Mouse (Mus musculus): ENCODE results near the gene Prdm1.

Gene Prdm1

DNA sequence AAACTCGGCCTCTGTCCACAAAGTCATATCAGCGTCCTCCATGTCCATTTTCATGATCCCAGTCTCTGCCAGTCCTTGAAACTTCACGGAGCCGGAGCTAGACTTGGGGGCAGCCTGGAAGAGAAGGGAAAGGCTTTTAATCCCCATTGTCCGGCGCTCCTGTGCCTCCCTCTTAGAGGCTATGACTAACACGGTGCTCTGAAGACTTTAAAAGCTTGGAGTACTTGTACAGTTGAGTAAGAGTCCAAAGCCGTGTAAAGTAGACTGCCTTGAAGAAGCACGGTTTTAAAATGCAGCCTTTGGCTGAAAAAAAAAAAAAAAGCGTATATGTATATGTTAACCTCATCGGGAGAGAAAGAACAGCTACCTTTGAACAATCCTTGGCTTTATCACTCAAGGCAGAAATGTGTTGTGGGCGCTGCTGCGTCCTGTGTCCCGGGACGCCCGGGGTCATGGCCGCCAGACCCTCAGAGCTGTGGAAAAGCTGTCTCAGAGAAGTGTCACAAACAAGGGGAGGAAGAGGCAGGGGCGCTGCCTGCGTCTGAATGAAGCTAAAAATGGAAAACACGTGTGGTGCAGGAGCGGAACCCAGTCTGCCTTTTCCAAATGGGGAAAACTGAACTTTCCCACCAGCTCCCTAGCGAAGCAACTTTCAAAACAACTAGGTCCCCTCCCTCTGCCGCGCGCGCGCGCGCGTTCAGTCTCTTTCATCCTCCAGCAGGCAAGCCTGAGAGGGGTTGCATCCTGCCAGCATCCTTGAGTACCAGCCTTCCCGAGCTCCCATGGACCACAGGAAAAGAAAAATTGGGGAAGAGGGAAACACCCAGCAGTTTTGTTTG lies 71.3 kb downstream of the Prdm1 start:
- no peak for DNase-seq (ENCODE audit: low spot score)

DNA sequence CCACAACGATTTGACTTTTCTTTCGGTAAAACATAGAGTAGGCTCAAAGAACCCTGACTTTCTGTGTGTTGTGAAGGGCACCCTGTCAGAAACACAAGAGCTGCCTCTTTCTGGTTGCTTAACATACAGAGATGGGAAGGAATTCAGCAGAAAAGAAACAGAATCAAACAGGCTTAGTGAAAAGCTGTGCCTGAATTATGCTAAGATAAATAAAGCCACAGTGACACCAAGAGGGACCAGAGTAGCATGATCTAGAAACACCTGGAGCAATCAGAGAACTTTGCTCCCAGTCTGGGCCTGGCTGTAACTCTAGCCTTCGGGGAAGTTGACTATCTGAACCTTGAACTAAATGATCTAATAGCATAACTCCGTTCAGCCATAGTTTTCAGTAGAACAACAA lies 73.5 kb downstream of the Prdm1 start:
- DNase-seq (ENCODE audit: low spot score) = no peak

DNA sequence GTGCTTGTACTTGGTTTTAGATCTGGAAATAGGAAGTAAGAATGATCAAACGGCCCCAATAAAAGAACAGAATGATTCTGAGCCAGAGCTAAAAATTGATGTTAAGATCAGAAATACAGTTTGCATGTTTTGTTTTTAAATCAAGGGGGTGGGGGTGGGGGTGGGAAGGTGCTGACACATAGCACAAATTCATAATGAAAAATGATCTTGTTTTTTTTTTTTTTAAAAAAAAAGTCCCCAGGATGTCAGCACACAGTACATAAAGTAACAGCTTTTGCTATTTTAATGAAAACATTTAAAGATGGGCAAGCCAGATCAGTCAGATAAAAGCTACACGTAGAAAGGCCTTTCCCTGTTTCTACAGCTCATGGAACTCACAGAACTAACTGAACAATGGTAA lies 74.2 kb downstream of the Prdm1 start:
- DNase-seq (ENCODE audit: low spot score) = no peak

DNA sequence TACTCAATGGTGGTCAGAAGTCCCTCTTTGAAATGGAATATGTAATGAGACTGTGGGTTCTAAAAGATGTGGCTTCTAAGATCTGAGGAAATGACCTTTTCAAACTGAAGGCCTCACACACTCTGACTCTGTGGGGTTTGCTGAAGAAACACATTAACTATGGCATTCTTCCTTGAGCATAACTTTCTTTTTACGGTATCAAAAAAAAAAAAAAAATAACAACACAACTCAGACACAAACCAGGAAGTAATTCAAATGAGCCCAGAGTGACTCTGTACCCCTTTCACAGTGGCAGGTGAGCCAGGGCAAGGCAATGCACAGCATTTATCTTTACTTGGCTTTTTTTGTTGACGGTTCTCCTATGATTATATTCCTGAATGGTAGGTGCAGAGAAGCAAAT lies 77.5 kb downstream of the Prdm1 start:
- no peak for DNase-seq (ENCODE audit: low spot score)

DNA sequence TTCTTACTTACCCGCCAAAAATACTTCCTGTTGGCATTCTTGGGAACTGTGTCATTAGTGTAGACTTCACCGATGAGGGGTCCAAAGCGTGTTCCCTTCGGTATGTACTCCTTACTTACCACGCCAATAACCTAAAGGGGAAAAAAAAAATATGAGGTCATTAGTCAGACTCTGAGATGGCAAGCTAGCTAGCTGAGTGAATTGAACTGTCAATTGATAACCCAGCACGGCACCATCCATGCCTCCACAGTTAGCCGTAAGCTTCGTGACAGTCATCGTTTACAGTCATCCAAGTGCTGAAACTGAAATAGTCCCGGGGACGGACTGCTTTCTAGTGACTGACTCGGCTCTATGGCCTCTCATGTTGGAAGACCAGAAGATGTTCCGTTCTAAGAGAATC lies 78.2 kb downstream of the Prdm1 start:
- no peak for DNase-seq (ENCODE audit: low spot score)

DNA sequence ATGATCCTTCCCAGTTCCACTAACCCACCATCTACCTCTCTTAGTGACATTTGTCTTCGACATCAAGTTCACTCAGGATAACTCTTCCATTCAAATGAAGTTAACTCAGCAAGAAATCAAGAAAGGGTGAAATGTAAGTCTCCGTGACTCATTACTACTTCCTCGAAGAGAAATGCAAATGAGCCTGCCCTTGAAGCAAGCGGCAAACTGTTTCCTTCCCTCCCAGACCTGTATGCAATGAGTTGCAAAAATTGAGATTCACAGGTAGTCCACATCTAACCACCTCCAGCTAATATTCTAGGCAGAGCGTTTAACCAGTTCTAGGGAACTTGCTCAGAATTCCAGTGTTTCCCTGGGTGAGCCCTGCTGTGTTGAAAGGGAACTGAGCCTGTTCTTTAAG lies 78.6 kb downstream of the Prdm1 start:
- no peak for DNase-seq (ENCODE audit: low spot score)

DNA sequence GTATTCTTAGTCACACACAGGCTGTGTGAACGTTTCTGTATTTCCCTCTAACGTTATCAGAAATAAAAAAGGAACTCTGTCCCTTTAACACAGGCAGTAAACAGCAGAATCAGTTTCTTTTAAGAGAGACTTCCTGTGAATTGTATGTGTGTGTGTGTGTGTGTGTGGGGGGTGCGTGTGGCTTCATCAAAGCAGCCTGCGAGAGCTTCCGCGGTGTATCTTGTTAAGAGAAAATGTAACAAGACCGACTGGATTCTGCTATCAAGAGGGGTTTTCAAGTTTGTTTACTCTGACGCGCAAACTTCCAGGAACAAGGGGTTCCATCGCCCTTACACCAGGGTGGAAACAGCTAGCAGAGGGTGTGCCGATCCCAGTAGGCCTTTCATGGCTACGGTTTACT lies 80.1 kb downstream of the Prdm1 start:
- DNase-seq (ENCODE audit: low spot score) = no peak

DNA sequence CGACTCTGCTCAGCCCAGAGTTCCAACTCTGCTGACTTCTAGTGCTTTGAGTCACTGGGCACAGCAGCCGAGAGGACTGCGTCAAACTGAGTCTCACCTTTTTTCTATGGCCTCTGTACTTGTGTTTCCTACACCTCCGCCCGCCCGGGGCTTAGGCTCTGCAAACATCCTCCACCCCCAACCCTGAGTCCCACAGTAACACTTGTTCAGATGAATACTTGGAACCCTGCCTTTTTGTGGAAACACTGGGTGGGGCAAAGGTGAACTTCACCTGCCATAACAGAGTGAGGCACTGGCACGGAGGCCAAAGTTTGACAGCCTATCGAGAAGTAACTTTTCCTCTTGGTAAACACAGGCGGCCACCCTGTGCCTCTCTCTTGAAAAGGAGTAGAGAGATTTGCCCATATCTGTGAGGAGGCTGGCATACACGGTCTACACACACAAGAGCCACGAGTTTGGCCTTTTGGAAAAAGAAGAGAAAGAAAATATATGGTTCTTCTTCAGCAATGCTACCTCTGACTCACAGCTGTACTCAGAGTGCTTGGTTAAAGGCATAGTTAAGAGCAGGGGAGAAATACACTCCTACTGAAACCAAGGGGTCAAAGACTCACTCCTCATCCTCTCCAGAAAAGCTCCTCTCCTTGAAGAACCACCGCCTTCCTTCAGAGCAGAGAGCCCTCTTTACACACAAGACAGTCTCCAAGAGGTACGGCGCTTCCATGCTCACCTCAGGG lies 80.7 kb downstream of the Prdm1 start:
- DNase-seq (ENCODE audit: low spot score) = no peak

DNA sequence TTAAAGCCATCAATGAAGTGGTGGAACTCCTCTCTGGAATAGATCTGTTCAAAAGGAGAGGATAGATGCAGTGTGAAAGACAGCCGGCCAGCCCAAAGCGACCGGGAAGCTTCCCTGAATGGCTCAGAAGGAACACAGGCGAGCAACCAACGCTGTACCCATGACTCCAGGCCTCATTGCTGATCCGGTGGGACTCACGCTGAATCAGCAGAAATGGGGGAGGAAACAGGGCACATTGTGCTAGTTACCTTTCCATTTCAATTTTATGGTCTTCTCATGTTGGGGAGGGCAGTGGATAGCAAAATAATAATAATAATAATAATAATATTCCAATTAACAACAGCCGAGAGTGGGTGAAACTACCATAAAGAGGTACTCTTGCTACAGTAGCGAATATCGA lies 81.3 kb downstream of the Prdm1 start:
- DNase-seq (ENCODE audit: low spot score) = no peak

DNA sequence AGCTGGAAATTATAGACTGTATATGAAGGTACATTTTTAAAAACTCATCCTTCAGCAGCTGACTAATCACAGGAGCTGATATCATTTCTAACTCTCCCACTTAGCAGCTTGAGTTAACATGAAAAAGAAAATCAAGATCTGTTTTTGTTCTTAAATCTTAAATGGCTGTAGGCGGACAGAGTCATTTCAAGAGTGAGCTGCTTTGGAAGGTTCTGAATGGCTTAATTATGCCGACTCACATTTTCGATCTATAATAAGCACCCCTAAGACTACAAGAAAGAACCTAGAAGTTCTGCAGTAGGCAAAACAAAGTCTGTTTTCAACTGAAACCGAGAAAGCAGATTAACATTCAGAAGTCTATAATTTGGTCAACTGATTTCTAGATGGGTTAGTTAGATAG lies 83.9 kb downstream of the Prdm1 start:
- DNase-seq (ENCODE audit: low spot score) = no peak

DNA sequence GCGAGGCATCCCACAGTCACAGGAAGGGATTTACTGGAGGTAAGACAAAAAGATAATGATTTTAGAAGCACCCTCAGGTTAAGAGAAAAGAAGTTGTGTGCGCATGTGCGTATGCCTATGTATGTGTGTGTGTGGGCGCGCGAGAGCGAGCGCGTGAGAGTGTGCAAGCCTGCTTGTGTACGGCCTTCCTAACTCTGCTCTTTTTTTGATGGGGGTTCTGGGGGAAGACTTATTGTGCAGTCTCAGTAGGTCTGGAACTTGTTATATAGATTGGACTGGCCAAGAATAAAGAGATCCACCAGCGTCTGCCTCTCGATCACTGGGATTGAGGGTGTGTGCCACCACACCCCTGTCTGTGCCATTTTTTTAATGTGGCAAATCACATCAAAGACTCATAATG lies 84.6 kb downstream of the Prdm1 start:
- no peak for DNase-seq (ENCODE audit: low spot score)

DNA sequence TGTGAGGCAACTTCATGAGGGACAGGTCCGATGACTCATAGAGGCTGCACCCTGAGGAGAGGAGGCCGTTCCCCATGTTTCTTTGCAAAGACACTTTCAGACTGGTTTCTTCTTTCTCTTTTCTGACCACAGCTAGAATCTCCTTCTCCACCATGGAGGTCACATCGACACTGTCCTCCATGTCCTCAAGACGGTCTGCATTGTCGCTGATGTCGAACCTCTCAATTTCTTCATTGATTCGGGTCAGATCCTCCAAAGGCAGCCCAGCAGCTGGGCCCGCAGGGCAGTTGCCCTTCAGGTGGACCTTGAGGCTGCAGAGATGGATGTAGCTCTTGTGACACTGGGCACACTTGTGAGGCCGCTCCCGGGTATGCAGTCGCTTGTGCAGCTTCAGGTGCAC lies 88.6 kb downstream of the Prdm1 start:
- DNase-seq (ENCODE audit: low spot score) = no peak

DNA sequence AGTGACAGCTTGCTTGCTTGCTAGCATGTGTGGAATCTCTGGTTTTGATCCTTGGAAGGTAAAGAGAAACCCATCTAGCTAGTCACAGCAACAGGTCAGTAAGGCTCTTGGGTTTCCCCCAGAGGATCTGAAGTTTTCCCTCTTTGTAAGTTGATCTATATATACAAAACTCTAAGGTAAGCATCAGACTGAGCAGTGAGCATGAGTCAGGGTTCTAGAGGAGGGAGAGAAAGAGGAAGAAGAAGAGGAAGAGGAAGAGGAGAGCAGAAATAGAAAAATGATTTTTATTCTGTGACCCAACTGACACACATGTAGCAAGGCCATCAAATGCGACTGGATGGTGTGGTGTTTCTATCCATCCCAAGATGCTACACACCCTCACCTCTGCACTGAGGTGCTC lies 90.7 kb downstream of the Prdm1 start:
- no peak for DNase-seq (ENCODE audit: low spot score)

DNA sequence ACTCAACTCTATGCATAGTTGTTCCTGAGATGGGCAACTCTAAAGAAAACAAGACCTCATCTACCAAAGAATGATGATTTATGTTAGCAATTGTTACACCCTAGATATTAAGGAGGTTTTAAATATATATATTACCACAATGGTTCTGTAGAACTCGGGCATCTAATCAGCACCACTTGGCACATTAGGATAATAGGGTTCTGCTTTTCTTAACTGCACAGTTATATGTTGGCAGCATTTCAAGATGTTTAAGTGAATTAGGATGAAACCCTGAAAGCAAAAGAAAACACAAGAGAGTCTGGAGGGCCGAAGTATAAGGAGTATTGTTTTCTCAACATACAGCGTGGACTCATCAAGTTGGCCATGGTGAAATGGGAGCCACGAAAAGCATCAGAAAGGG lies 92.3 kb downstream of the Prdm1 start:
- DNase-seq (ENCODE audit: low spot score) = no peak

DNA sequence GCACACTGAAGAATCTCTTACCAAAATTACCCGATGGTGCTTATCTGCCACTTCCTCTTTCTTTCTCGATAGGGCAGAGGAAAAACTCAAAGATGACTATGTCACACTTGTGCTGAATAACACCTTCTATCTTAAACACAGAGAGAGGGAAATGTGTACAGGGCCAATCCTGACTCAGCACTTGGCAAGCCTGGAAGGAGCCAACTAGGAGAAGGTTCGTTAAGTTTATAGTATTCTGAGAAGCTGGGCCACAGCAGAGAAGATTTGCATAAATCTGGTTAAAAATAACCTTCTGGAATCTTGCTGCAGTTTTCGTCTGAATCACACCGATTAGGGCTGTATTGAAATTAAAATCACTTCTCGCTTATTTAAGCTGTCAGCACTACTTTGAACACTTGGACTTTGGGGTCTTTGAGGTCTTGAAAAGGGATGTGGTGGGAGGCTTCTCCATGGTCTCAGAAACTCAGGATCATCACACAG lies 93.6 kb downstream of the Prdm1 start:
- DNase-seq (ENCODE audit: low spot score) = no peak

DNA sequence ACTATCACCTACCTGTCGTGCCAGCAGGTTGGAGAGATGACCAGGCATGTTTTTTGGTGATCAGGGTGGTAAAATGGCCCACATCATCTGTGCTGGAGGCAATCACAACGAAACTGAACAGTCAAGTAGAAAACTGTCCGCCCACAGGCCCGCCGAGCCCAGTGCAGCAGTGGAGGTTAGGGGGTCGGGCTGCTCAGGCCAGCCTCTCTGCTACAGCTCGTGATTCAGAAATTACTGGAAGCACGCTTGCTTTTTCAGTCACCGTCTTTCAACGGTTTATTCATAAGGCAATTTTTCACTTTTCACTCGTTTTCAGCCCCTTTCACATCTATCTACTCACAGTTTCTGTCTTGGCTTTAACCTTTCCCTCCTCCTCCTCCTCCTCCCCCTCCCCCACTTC lies 96.1 kb downstream of the Prdm1 start:
- no peak for DNase-seq (ENCODE audit: low spot score)

DNA sequence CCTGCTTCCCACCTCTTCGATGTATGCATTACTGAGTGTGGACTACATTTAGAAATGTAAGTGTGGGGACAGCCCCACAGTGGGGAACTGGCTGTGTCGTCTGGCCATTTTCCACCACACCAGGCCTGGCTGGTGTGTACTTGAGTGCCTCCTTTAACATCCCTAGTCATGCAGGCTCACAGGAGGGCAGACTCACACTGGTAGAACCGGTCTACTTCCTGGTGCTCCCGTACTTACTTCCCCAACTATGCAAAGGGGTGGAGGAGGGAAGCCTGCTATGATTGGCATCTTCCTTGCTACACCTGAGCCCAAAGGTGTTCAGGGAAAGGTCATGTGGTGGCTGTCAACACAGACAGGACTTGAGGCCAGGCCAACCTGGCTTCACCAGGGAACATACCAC lies 96.6 kb downstream of the Prdm1 start:
- no peak for DNase-seq (ENCODE audit: low spot score)

DNA sequence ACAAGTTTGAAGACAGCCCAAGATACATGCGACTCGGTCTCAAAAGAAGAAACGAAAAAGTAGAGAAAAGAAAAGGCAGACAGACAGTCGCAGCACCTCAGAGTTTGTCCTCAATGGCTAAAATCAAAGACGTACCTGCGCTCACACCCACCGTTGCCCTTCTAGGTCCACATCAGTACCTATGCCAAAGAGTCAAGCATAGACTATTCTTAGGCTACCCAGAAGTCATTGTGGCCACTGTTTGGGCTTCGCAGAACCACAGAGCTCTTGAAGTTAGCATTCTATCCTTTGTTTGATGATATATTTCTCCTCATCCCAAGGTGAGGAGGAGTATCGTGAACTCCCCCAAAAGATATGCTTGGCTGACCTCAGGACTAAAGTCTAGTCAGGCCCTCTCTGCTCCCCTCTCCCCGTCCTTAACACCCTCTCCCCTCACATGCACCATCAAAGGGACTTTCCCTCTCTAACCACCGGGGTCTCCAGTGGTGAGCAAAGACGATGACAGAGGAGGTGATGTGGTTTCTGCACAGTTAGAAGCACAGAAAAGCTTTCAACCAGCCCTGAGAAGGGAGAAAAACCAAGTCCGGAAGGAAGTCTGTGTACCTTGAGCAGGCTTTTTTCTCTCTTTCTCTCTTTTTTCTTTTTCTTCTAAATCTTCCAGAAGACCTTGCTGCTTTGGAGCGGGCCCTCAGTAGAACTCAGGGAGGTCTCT lies 99.0 kb downstream of the Prdm1 start:
- no peak for DNase-seq (ENCODE audit: low spot score)

DNA sequence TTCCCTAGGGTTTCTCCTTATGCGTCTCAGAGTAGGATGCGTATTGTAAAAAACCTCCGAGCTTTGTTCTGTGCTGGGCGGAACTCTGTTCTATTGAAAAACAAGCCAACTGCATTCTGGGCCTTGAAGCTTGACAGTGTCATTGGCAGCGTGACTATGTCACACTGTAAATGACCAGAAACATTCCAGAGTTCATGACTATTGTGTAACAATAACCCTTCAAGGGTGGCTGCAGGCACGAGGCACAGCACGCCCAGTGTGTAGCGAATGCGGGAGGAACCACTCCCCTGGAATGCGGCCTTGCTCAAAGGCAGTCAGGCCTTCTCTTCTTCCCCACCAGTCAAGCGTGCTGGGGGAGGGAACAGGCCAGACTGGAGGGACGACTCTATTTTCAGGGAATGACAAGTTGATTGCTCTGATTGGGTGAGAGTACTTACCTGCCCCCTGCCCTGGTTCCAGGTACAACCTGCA lies 100.4 kb downstream of the Prdm1 start:
- no peak for DNase-seq (ENCODE audit: low spot score)

DNA sequence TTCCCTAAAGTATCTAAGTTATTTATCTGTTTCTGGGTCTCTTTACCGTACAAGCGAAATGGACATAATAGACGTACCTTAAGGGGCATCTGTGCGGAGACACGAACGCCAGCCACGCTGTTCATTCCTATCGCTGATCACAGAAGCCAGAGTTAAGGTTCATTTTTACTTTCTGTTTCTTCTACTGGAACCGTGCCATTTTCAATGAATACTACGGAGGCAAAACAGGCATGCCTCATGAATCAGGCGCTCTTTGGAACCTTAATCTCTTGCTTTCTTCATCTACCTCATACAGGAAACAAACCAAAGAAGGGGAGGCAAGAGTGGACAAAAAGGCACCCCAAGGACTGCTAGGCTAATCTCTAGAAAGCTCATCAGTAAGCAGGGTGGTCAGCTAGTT lies 100.9 kb downstream of the Prdm1 start:
- DNase-seq (ENCODE audit: low spot score) = no peak

DNA sequence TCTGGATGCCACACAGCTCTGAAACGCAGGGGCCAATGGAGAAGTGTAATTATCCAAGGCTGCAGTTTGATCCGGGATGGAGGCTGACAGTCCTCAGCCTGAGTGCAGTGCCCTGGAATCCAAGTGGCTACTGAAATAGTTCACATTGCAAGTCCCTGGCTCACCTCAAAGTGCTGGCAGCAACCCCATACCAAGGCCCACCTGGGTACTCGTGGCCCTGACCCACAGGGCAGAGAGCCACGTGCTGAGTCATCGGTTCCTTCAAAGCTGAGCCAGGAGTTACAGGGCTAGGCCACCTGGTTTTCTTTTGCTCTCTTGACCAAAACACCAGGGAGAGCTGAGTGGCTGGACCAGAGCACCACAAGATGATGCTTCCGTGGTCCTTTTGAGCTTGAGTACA lies 103.3 kb downstream of the Prdm1 start:
- DNase-seq (ENCODE audit: low spot score) = no peak

DNA sequence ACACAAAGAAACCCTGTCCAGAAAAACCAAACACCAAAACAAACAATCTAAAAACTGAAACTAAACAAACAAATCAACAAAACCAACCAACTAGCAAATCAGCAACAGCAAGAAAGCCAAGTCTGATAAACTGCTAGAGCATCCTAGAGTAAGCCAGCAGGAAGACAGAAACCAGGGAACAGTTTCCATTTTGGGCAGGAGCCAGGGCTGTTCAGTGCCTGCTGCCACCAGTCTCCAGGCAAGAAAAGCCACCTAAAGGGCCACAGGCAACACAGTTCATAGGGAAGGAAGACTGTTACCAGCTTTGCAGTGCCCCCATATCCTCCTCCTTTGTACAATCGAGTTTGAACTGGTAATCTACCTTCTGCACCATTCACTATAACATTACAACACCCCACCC lies 106.4 kb downstream of the Prdm1 start:
- no peak for DNase-seq (ENCODE audit: low spot score)

DNA sequence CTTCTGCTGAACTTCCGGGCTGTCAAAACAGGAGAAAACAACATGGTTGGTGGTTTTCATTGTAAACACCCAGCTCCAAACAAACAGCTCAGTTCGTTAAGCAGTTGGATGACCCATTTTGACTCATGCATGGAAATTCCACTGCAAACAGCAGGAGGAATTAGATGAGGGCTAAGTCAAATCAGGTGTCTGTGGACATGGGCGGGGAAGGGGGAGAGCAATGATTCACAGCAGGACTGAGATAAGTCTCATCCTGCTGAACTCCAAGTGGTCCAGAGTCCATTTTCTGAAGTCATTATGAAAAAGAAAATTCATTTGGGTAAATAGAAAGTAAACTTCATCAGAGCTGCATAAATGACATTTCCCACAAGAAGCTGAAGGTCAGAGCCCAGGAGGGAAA lies 108.1 kb downstream of the Prdm1 start:
- no peak for DNase-seq (ENCODE audit: low spot score)
